10 mouse cellular contexts compared by ENCODE assay signal in the genomic region with DNA sequence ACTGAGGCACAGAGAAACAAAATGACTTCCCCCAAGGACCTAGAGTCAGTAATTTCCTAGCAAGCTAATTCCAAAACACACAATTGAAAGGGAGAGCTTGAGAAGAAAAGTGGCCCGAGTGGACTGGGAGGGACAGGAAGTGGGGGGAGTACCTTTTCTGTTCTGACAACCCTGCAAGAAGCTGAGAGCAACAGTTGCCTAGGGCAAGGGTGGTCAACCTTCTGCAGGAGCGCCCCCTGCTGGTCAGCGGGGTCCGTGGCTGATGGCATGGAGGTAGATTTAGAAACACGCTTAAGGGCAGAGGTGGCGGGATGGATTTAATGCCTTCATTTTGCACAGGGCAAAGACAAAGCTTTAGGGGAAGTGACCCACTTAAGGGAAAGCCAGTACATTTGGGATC. TPM values are rescaled to one million over a fixed set of nuclear protein-coding genes. Genes with fewer than 3 reads are reported as not detected.
DNase-seq lines count a peak whose midpoint lies in the region; TF ChIP-seq lines count a peak whose summit lies in the region.
"Had no signal": no experiment of that assay in that cellular context is flagged by ENCODE, and none has a peak within 500 bp of the region (broad histone marks: within the 10 kb centered on the region; RNA-seq: fewer than 3 reads in every experiment).

No protein-coding gene starts in this region.

- H3K4me3 ChIP-seq in left cerebral cortex, adult 2 months: no peak overlapping the region
- H3K4me3 ChIP-seq: erythroblast, embryonic 14.5 days; myocyte had no signal

- peak; percentile 60 for DNase-seq in heart, adult 8-10 months (ENCODE audit: low spot score)
- no peak for DNase-seq in heart, adult 11 months
- peak; percentile 85 for DNase-seq in ES-CJ7 (ENCODE audit: low read depth, low spot score)
- peak; percentile 42 for DNase-seq in c-Kit-positive CD71-positive TER-119-positive erythroid progenitor cells, embryonic 14.5 days (ENCODE audit: low spot score)
- DNase-seq in gastrocnemius, postnatal 36 days: peak; percentile 28 to 37
- peak; percentile 40 to 74 for DNase-seq in left cerebral cortex, adult 2 months (ENCODE audit: extremely low spot score in 1 of 2, low spot score in 2 of 2)
- DNase-seq in naive thymus-derived CD4-positive, alpha-beta T cell, adult 2 months (ENCODE audit: low read depth): peak; percentile 60
- peak; percentile 16 to 20 for DNase-seq in thymus, adult 18-20 months

- no peak overlapping the region for H3K27ac ChIP-seq in left cerebral cortex, adult 2 months

- peak; percentile 85 for TF ChIP-seq CTCF in left cerebral cortex, adult 2 months (IDR thresholded peaks at IDR 0.05)

- intact Hi-C loops in gastrocnemius, postnatal 36 days (cut with DNase I): loop anchor here (2.0 kb wide), 1 partner anchor 116 kb away; no protein-coding TSS in a partner anchor
- intact Hi-C loops in left cerebral cortex, adult 2 months (cut with DNase I): loop anchor here (5.0 kb wide), 1 partner anchor 76 kb away; no protein-coding TSS in a partner anchor

RNA-seq across cellular contexts. Expression of gene Wnt9b, which starts 9.1 kb away (rescaled TPM):
- under 1 TPM; 0.57 to 0.95 (median 0.69) TPM for total RNA-seq in heart, adult 8-10 months (2022)
- total RNA-seq in gastrocnemius, postnatal 36 days (2021): not detected
- under 1 TPM; 0.23 to 0.34 TPM for total RNA-seq in left cerebral cortex, adult 2 months (2021)

RNA-seq across cellular contexts. Expression of gene Wnt3, which starts 15.2 kb away (rescaled TPM):
- not detected for total RNA-seq in heart, adult 8-10 months (2022)
- not detected for total RNA-seq in gastrocnemius, postnatal 36 days (2021)
- 1 to 10 TPM; 1.2 TPM for total RNA-seq in left cerebral cortex, adult 2 months (2021)
